Mouse (Mus musculus) stomach, postnatal 0 days (tissue): Measurements from ENCODE around the gene Gm21973.

Experiments used
- CTCF ChIP-seq: IDR thresholded peaks from 2 replicates; pipeline ENCODE4 v1.5.1; 2016; ENCODE audit warnings: antibody characterized with exemption, low read depth, mild to moderate bottlenecking, moderate library complexity
- EP300 ChIP-seq: optimal IDR thresholded peaks from 2 replicates; pipeline ENCODE3; 2016; ENCODE audit warnings: antibody characterized with exemption

GRCm38 (mm10) chr15:10277461-10277860 is 47.7 kb upstream of the Gm21973 start:
- TF ChIP-seq CTCF (no peak), EP300 (no peak)
